Mouse (Mus musculus) heart, postnatal 10 days (tissue): Measurements from ENCODE around the gene Tpst1. TPM values are rescaled to one million over a fixed set of nuclear protein-coding genes. Genes with fewer than 3 reads are reported as not detected.
A peak's percentile ranks its signal among the peaks of the same experiment; 100 is the strongest.

Source experiments
- DNase-seq, 2 experiments: peaks; one replicate each; pipeline ENCODE4 v3.0.0; 2021
- intact Hi-C: fragments of 180-260 bp; cut with DNase I; formaldehyde crosslinking; loops from one replicate; pipeline ENCODE4 v1.15.1; 2025
- total RNA-seq, 2 experiments: library from RNA; stranded (reverse); gene quantifications; 2 replicates each; pipeline ENCODE4 v1.2.3; 2021

The Tpst1 gene
- total RNA-seq, 2 experiments from 2014 or later: 22.5 to 24.8 TPM

- no peak for DNase-seq
- intact Hi-C loops: loop anchor here (5.0 kb wide), 1 partner anchor 74 kb away; no protein-coding TSS in a partner anchor
Measured at GRCm38 (mm10) chr5:130177871-130178270, 104.7 kb downstream of the Tpst1 start.

DNA sequence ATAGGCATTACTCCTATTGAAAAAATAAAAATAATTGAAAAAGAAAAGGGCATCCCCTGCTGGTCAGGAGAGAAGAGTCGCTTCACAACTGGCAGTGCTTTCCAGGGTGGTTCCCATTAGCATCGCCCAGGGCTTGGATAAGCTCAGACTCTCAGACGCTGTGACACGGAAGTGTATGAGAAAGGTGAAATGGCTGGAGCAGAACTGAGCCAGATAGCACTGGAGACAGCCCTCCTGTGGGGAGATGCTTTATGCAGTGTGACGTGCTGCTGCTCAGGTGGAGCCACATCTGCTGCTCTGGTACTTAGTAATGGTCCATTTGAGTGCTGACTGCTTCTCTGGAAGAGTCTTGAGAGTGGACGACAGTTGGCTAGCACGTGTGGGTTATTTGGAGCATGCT lies 107.2 kb downstream of the Tpst1 start:
- intact Hi-C loops: no loop called here
- peak in 1 of 2 experiments; percentile 20 for DNase-seq

DNA sequence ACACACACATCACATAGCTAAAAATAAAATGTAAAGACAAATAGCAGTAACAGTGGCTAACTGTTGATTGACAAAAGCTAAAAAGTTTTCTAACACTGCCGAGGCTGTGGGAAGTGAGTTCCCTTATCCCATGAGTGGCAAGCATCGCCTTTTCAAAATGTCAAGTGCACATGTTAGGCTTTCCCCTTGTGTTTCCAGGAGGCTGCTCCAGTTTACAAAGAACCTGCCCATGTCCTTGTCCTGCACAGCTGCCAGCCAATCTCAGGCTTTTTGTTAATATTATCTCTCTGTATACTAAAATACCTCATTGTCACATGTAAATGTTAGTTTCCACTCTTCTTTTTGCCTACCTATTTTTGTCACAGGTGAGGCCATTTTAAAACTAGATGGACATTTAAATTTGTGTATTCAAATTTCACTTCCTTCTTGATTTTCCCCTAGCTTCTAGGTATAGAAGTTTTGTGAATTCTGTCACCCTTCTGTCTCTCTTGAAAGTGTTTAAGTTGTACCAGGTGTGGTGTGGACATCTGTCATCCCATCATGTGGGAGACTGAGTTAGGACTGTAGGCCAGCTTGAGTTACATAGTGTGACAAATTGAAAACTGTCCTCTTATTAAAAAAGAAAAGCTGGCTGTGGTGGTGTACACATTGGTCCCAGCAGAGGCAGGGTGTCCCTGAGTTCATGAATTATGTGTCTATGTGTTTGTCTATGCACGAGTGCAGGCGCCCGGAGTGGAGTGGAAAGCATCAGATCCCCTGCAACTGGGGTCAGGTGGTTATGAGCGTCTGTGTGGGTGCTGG lies 108.8 kb downstream of the Tpst1 start:
- intact Hi-C loops: no loop called here
- no peak for DNase-seq

- intact Hi-C loops: no loop called here
- DNase-seq: no peak
Measured at GRCm38 (mm10) chr5:130182541-130182821, 109.4 kb downstream of the Tpst1 start.

DNA sequence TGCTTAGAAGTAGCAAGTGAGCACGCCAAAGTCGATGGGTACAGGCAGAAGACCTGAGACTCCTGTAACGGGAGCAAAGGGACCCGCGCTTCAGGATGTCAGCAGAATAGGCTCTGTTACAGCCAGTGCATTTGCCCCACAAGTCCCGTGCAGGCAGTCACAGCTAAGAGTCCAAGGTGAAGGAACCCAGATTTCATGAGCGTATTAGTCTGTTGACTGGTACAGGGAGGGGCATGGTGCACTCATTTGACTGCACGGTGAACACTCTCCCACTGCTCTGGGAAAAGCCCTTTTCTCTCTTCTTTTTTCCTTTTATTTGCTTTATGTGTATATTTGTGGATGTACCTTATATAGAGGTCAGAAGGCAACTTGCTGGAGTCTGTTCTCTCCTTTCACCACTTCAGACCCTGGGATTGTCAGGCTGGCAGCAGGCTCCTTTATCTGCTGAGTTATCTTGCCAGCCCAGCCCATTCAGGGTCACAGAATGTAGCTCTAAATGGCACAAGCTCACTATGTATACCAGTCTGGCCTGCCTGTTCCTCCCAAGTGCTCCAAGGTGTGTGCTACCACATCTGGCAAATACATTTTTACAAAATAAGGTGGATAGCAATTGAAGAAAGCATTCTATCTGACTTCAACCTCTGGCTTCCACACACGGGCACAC lies 111.2 kb downstream of the Tpst1 start:
- no peak for DNase-seq
- intact Hi-C loops: no loop called here

- no peak for DNase-seq
- intact Hi-C loops: no loop called here
Measured at GRCm38 (mm10) chr5:130185312-130185711, 112.2 kb downstream of the Tpst1 start.

Other genes starting within 250 kb of the Tpst1 start
- gene Sumf2, start 226.3 kb upstream of the Tpst1 start, total RNA-seq: 10 to 100 TPM; 15.2 to 15.6 TPM
- 100 to 1,000 TPM; 922 to 943 TPM for gene Chchd2, start 185.9 kb upstream of the Tpst1 start, total RNA-seq
- under 1 TPM; 0.89 to 0.97 TPM for gene Zbed5, start 177.6 kb upstream of the Tpst1 start, total RNA-seq
- gene Phkg1, start 174.8 kb upstream of the Tpst1 start, total RNA-seq: 1 to 10 TPM; 3.2 to 5.7 TPM
- gene Nupr1l, start 164.8 kb upstream of the Tpst1 start, total RNA-seq: under 1 TPM; 0.48 to 0.82 TPM
- gene Vkorc1l1, start 131.4 kb upstream of the Tpst1 start, total RNA-seq: 10 to 100 TPM; 18.5 to 19.9 TPM
- 10 to 100 TPM; 24.5 to 25.4 TPM for gene Gusb, start 70.3 kb upstream of the Tpst1 start, total RNA-seq
- gene Asl, start 44.1 kb upstream of the Tpst1 start, total RNA-seq: 10 to 100 TPM in 1 of 2 experiments, 1 to 10 TPM in 1; 9.6 to 10.0 TPM
- 10 to 100 TPM; 14.9 to 15.1 TPM for gene Crcp, start 44.0 kb upstream of the Tpst1 start, total RNA-seq
- gene Kctd7, start 71.5 kb downstream of the Tpst1 start, total RNA-seq: 1 to 10 TPM; 2.5 to 3.9 TPM
- 10 to 100 TPM; 20.3 to 20.7 TPM for gene Rabgef1, start 98.5 kb downstream of the Tpst1 start, total RNA-seq
- gene Tmem248, start 143.8 kb downstream of the Tpst1 start, total RNA-seq: 10 to 100 TPM; 41.3 to 41.7 TPM
- gene Sbds, start 182.2 kb downstream of the Tpst1 start, total RNA-seq: 10 to 100 TPM; 44.3 to 46.8 TPM
- gene Tyw1, start 182.3 kb downstream of the Tpst1 start, total RNA-seq: 1 to 10 TPM; 9.4 to 9.5 TPM